Mouse (Mus musculus): ENCODE data around the gene Card11.

The Card11 gene

GRCm38 (mm10) chr5:140931523-140932229 lies 68.7 kb downstream of the Card11 start:
- no peak for DNase-seq (ENCODE audit: extremely low spot score, low read depth, low spot score)

DNA sequence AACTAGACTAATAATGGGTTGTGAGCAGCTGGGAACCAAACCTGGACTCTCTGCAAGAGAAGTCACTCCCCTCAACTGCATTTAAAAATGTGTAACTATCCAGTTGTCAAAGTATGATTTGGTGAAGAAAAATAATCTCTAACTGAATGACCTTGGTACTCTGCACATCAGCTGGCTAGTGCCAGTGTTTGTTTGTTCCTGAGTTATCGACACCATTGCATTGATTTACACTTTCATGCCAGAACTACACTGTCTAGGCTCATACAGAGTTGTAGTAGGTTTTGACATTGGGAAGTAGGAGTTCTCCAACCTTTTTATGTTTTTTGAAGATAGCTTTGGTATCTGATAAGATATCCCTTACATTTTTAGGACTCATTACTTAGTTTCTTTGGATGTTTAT lies 81.9 kb downstream of the Card11 start:
- DNase-seq (ENCODE audit: extremely low spot score, low read depth, low spot score), result no peak

GRCm38 (mm10) chr5:140917807-140918206 lies 82.6 kb downstream of the Card11 start:
- no peak for DNase-seq (ENCODE audit: extremely low spot score, low read depth, low spot score)

- DNase-seq (ENCODE audit: extremely low spot score, low read depth, low spot score), result no peak
Observed at GRCm38 (mm10) chr5:140910841-140911240, 89.5 kb downstream of the Card11 start.

DNA sequence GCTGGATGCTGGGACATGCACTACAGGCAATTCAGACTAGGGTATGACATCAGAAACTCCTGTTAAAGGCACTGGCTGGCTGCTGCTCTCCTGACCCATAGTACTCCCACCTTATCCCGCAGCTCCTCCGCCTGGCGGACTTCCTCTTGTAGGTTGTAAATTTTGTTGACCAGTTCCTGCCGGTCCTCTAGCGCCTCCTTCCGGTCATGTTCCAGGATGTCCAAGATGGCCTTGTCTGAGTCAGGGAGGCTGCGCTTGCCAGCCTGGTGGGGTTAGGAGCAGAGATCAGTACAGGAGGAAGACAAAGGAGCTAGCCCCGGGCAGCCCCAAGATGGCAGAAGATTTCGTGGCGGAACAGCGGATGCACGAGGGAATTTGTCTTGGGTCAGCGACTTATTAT lies 99.5 kb downstream of the Card11 start:
- DNase-seq (ENCODE audit: extremely low spot score, low read depth, low spot score), result no peak

- DNase-seq (ENCODE audit: extremely low spot score, low read depth, low spot score), result no peak
Observed at GRCm38 (mm10) chr5:140891080-140891479, 109.3 kb downstream of the Card11 start.

DNA sequence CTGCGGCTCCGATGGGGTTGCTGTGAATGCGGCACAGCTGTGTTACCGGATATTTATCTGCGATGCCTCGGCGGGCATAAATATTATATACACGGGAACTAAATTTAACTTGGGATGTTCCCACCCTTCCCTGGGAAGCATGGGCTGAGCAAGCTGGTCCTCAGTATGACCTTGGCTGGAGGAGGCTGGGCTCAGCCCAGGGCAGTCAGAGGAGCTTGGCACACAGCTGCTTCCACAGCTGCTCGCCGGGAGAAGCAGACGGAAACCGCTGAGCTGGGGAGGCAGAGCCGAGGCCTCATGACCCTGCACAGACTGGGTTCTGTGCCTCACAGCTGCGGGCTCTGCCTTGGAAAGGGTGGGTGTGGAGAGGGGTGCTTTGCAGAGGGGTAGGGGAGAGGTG lies 110.3 kb downstream of the Card11 start:
- no peak for DNase-seq (ENCODE audit: extremely low spot score, low read depth, low spot score)

DNA sequence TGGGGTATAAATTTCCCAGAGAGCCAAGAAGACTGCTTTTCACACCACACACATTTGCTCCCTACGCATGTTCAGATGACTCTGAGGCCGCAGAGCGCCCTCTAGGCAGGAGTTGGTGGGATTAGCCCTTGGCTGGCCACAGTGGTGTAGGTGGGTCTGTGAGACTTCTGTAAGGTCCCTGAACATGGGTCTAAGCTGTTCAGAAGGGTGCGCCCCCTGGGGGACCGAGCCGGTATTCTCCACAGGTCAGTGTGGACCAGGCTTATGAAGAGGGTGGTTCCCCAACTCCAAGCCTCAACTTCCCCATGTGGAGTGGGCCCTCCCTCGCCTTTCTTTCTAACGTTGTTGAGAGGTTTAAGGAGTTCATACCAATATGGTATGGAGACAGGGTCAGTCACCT lies 110.8 kb downstream of the Card11 start:
- DNase-seq (ENCODE audit: extremely low spot score, low read depth, low spot score), result no peak

DNA sequence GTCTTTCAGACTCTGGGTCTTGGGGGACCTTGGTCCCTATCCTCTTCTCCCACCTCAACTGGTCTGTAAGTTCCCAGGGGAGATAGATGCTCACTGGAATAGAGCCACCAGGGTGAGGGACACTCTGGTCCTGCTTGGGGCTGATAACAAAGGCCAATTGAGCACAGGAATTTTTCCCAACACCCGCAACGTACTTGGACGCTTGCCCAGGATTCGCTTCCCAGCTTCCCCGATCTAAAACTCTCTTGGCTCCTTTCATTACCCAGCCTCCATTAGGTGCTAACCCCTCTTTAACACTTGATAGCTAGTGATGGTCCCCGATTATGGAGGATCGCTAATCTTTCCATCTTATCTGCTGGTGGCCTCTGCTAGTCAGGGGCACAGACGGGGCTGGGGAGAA lies 112.5 kb downstream of the Card11 start:
- DNase-seq (ENCODE audit: extremely low spot score, low read depth, low spot score), result no peak

DNA sequence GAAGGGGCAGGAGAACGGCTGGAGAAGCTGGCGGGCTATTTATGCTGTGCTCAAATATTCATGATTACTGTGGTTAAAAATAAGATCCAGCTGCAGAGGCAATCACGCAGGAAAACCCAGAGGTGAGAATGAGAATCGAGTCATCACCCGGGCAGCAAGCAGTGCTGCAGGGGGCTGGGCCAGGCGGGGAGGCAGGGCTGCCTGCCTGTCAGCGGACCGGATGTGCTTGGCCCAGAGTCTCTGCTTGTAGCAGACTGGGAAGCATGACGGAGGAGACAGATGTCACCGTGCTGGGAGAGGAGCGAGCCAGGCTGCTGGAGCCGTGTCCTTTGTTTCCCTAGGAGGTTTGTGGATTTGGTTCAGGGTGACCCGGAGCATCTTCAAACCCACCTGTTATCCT lies 115.4 kb downstream of the Card11 start:
- no peak for DNase-seq (ENCODE audit: extremely low spot score, low read depth, low spot score)

GRCm38 (mm10) chr5:140882391-140882790 lies 118.0 kb downstream of the Card11 start:
- no peak for DNase-seq (ENCODE audit: extremely low spot score, low read depth, low spot score)

- no peak for DNase-seq (ENCODE audit: extremely low spot score, low read depth, low spot score)
Observed at GRCm38 (mm10) chr5:140880151-140880550, 120.2 kb downstream of the Card11 start.

DNA sequence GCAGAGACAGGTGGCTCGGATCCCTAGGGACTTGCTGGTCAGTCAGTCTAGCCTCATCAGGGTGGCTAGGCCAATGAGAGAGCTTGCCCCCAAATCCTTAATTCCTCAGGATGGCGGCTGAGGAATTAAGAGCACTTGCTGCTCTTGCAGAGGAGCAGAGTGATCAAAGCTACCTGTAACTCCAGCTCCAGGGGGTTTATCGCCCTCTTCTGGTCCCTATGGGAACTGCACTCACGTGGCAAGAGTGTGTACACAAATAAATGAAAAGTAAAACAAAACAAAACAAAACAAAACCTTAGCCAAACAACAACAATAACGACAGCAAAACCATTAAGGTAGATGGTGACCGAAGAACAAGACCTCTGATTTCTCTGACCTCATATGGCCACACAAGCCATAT lies 121.7 kb downstream of the Card11 start:
- no peak for DNase-seq (ENCODE audit: extremely low spot score, low read depth, low spot score)

DNA sequence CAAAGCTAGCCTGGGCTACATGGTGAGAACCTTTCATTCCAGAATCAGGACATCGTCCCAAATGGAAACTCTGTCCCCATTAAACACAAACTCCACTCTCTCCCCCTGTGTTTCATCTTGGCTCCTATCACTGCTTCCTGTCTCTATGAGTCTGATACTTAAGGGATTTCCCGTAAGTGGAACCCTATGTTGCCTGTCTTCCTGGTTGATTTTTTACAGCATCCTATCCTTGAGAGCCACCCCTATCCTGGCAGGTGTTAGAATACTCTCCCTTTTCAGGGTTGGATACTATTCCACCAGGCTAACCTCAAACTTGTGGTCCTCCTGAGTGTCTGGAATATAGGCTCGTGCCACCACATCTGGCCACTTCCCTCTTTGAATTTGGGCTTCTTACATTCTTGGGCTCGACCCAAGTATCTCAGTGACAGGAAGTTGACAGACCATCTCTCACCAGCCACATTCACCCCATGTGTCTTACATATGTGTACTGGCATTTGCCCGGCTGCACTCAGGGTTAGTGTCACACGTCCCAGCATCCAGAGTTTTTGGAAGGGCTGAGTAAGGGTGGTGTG lies 126.6 kb downstream of the Card11 start:
- DNase-seq (ENCODE audit: extremely low spot score, low read depth, low spot score), result no peak

GRCm38 (mm10) chr5:140873039-140873551 lies 127.3 kb downstream of the Card11 start:
- DNase-seq (ENCODE audit: extremely low spot score, low read depth, low spot score), result no peak

DNA sequence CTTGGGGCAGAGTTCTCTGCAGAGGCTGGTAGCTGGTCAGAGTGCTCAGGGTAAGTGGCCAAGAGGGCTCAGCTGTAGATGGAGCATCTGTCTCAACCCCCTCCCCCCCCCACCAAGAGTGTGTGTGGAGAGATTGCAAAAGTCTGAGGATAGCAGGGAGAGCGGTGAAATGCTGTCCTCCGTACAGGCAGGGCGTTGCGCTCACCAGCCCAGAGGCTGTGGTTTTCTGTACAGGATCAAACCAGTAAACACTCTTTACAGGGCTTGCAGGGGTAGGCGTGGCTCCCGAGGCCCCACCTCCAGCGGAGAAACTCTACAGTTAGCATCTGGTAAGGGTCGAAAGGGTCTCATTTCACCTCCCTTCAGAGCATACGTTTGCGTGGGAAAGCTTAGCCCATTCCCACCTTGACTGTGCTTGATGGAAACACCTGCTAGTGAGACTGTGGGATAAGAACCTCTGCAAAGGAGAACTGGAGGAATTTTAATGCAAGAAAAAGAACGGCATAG lies 127.8 kb downstream of the Card11 start:
- DNase-seq (ENCODE audit: extremely low spot score, low read depth, low spot score), result peak; percentile 16

- DNase-seq (ENCODE audit: extremely low spot score, low read depth, low spot score), result no peak
Observed at GRCm38 (mm10) chr5:140871241-140871640, 129.1 kb downstream of the Card11 start.

- DNase-seq (ENCODE audit: extremely low spot score, low read depth, low spot score), result peak; percentile 37
Observed at GRCm38 (mm10) chr5:140869034-140869433, 131.3 kb downstream of the Card11 start.

DNA sequence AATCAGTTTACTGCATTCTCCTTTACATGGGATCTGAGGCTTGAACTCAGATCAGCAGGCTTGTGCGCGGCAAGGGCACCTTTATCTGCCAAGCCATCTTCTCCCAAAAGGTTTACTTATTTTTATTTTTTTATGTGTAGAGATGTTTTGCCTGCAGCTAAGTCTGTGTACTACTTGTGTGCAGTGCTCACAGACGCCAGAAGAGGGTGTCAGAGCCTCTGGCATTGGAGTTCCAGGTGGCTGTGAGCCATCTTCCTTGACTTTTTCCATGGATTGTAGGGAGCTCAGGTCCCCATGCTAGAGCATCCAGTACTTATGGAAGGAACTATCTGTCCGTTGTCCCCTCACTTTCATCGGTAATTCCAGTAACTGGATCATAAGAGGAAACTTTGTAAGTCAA lies 140.7 kb downstream of the Card11 start:
- no peak for DNase-seq (ENCODE audit: extremely low spot score, low read depth, low spot score)

GRCm38 (mm10) chr5:140858335-140858734 lies 142.0 kb downstream of the Card11 start:
- no peak for DNase-seq (ENCODE audit: extremely low spot score, low read depth, low spot score)

GRCm38 (mm10) chr5:140857432-140858154 lies 142.8 kb downstream of the Card11 start:
- no peak for DNase-seq (ENCODE audit: extremely low spot score, low read depth, low spot score)
